Mouse (Mus musculus) bone marrow, adult 2 months (tissue): Measurements from ENCODE around the gene Shisa5.
A peak's percentile ranks its signal among the peaks of the same experiment; 100 is the strongest.

ENCODE experiments used
- CTCF ChIP-seq: fragments of 200-500 bp; IDR thresholded peaks from 2 replicates; pipeline ENCODE4 v1.5.1; 2011; ENCODE audit warnings: low read length, control low read depth; ENCODE audit not compliant: control insufficient read depth, insufficient read depth
- POLR2A ChIP-seq: fragments of 200-500 bp; IDR thresholded peaks from 2 replicates; pipeline ENCODE4 v1.6.1; 2011; ENCODE audit warnings: low read depth, mild to moderate bottlenecking, control low read depth, low read length, borderline replicate concordance; ENCODE audit not compliant: control insufficient read depth

- no peak for TF ChIP-seq CTCF
- peak; percentile 16; the same call in 1 of the 2 replicates for TF ChIP-seq POLR2A
Observed at GRCm38 (mm10) chr9:109060184-109060897, 22.0 kb downstream of the Shisa5 start.
